Mouse (Mus musculus) midbrain, postnatal 0 days (tissue): Measurements from ENCODE around the gene Hypk. TPM values are rescaled to one million over a fixed set of nuclear protein-coding genes. Genes with fewer than 3 reads are reported as not detected.
"Not testable (repeated sequence)": the region's sequence is repeated elsewhere in the genome, so short reads cannot be mapped to it uniquely, and the experiment has no call there.

Experiments used
- ATAC-seq: fragments of 200-750 bp; cut with Nextera tagmentation; 2 replicates; pipeline ENCODE4 v1.8.0; 2017; ENCODE audit warnings: moderate number of reproducible peaks, mild to moderate bottlenecking, moderate TSS enrichment, moderate library complexity; ENCODE audit not compliant: low FRiP score
- DNase-seq: peaks from one replicate; pipeline ENCODE4 v3.0.0-alpha.2; 2015; ENCODE audit warnings: low spot score
- H3K27ac ChIP-seq: fragments of 300-500 bp; sonication (generic); 2 replicates; pipeline ENCODE4 v1.5.1; 2014; ENCODE audit warnings: low read depth, mild to moderate bottlenecking, low read length, mixed read lengths
- H3K27me3 ChIP-seq: fragments of 300-500 bp; sonication (generic); 2 replicates; pipeline ENCODE4 v1.6.1; 2014; ENCODE audit warnings: low read length, control low read depth, mixed read lengths; ENCODE audit not compliant: insufficient read depth
- H3K36me3 ChIP-seq: fragments of 300-500 bp; sonication (generic); 2 replicates; pipeline ENCODE4 v1.6.1; 2014; ENCODE audit warnings: low read length, control low read depth, mixed read lengths; ENCODE audit not compliant: insufficient read depth
- H3K4me1 ChIP-seq: fragments of 300-500 bp; sonication (generic); 2 replicates; pipeline ENCODE4 v1.6.1; 2014; ENCODE audit warnings: mild to moderate bottlenecking, control low read depth, antibody characterized with exemption, low read length, mixed read lengths; ENCODE audit not compliant: insufficient read depth
- H3K4me2 ChIP-seq: fragments of 300-500 bp; sonication (generic); 2 replicates; pipeline ENCODE4 v1.6.1; 2014; ENCODE audit warnings: low read depth, mild to moderate bottlenecking, low read length, mixed read lengths; ENCODE audit not compliant: poor library complexity, severe bottlenecking
- H3K4me3 ChIP-seq: fragments of 300-500 bp; sonication (generic); 2 replicates; pipeline ENCODE4 v1.5.1; 2014; ENCODE audit warnings: low read depth, mild to moderate bottlenecking, low read length, moderate library complexity
- H3K9ac ChIP-seq: fragments of 300-500 bp; sonication (generic); replicated peaks from 2 replicates; pipeline ENCODE4 v1.6.1; 2014; ENCODE audit warnings: mild to moderate bottlenecking, low read length, moderate library complexity, mixed read lengths; ENCODE audit not compliant: poor library complexity, severe bottlenecking
- H3K9me3 ChIP-seq: fragments of 300-500 bp; sonication (generic); 2 replicates; pipeline ENCODE4 v1.6.1; 2016; ENCODE audit warnings: low read length, control low read depth
- CTCF ChIP-seq: IDR thresholded peaks from 2 replicates; pipeline ENCODE4 v1.5.1; 2016; ENCODE audit warnings: antibody characterized with exemption, mild to moderate bottlenecking
- WGBS: fragments of 180-500 bp; shearing (Covaris S2); extraction: QIAGEN DNeasy Blood & Tissue Kit; methylation state at CpG from one replicate; pipeline ENCODE4 v1.1.7; 2014; 5-methylcytosine and 5-hydroxymethylcytosine counted together
- polyA plus RNA-seq: library from polyadenylated mRNA; unstranded; fragments of >200 nt; fragmentation: Nextera tagmentation; extraction: Ambion mirVana; gene quantifications from 2 replicates; pipeline ENCODE4 v1.2.1, GENCODE M21; 2015
- total RNA-seq: library from RNA; depleted of rRNA; stranded (reverse); fragments of >200 nt; gene quantifications from 2 replicates; pipeline ENCODE4 v1.2.3, GENCODE M21; 2014

The Hypk gene
- total and polyA plus RNA-seq, 2 experiments from 2014 or later, result 12.3 to 115 TPM

- Histone ChIP-seq H3K4me2 (no peak overlapping the region), H3K4me1 (no peaks in the 10 kb centered on the region), H3K9ac (no peak overlapping the region), H3K27me3 (no peaks in the 10 kb centered on the region), H3K36me3 (peaks cover 12% of the 10 kb centered on the region; the same call in 1 of the 2 replicates), H3K4me3 (no peak overlapping the region), H3K9me3 (no peaks in the 10 kb centered on the region), H3K27ac (no peak overlapping the region)
- DNase-seq, result no peak
- ATAC-seq, result no peak
- TF ChIP-seq CTCF, result no peak
- 75% methylated on average over 5 of the region's 5 CpGs for WGBS
These were observed 2.4 kb downstream of the Hypk start for GRCm38 (mm10) chr2:121455534-121455933.

GRCm38 (mm10) chr2:121456692-121457642 lies 3.9 kb downstream of the Hypk start, which contains the start of gene Serinc4:
Serinc4 (minus strand) TSS chr2:121456781.
- ATAC-seq (peak; percentile 90), DNase-seq (peak; percentile 87)
- Histone ChIP-seq H3K27ac (peak within 1 kb of the TSS; percentile 73), H3K36me3 (peaks cover 12% of the 10 kb centered on the region; the same call in 1 of the 2 replicates), H3K9ac (peak within 1 kb of the TSS; percentile 66), H3K4me2 (peak within 1 kb of the TSS; percentile 72), H3K9me3 (no peaks in the 10 kb centered on the region), H3K4me3 (peak within 1 kb of the TSS; percentile 76), H3K27me3 (no peaks in the 10 kb centered on the region), H3K4me1 (no peaks in the 10 kb centered on the region)
- 3% methylated on average over 41 of the region's 41 CpGs for WGBS
- no peak for TF ChIP-seq CTCF

DNA sequence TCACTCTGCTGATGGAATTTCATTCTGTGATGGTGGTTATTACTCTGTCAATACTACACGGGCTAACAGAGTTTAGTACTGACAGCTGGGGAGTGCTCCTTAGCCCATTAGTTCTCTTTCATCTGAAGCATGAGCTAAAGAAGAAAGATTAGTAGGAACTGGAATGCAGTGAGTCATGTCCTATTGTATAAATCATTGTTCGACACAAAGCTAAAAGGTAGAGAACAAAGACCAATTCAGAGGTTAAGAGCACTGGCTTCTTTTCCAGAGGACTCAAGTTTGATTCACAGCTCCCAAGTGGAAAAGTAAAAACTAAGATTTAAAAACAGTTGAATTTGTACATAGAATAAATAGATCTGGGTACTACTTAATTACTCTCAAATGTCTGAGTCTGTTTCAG lies 7.0 kb downstream of the Hypk start:
- no peak for TF ChIP-seq CTCF
- Histone ChIP-seq H3K4me2 (no peak overlapping the region), H3K9me3 (no peaks in the 10 kb centered on the region), H3K4me3 (no peak overlapping the region), H3K9ac (no peak overlapping the region), H3K27ac (no peak overlapping the region), H3K36me3 (no peaks in the 10 kb centered on the region), H3K4me1 (no peaks in the 10 kb centered on the region), H3K27me3 (no peaks in the 10 kb centered on the region)
- no peak for DNase-seq
- whole genome bisulfite sequencing, result 66% methylated on average over 2 of the region's 2 CpGs
- no peak for ATAC-seq

- not testable (repeated sequence) for DNase-seq, H3K4me2 ChIP-seq, H3K27me3 ChIP-seq, H3K27ac ChIP-seq, ATAC-seq, H3K4me3 ChIP-seq, H3K9ac ChIP-seq, H3K4me1 ChIP-seq, H3K36me3 ChIP-seq, H3K9me3 ChIP-seq
- WGBS, result 71% methylated on average over 1 of the region's 6 CpGs
These were observed 15.9 kb downstream of the Hypk start for GRCm38 (mm10) chr2:121468982-121469381.

- not testable (repeated sequence) for H3K4me2 ChIP-seq, H3K27me3 ChIP-seq, H3K27ac ChIP-seq, H3K4me1 ChIP-seq, H3K36me3 ChIP-seq, H3K9ac ChIP-seq, DNase-seq, H3K9me3 ChIP-seq, H3K4me3 ChIP-seq, ATAC-seq
- 93% methylated on average over 3 of the region's 3 CpGs for WGBS
These were observed 19.7 kb downstream of the Hypk start for GRCm38 (mm10) chr2:121472783-121473182.

- Histone ChIP-seq H3K27ac (0 out of 2 replicates have a peak within 1 kb of the TSS, but pooled peaks have one; percentile 47), H3K4me2 (peak within 1 kb of the TSS; percentile 57), H3K9ac (peak within 1 kb of the TSS; percentile 57; the same call in 1 of the 2 replicates), H3K4me3 (peak within 1 kb of the TSS; percentile 51)
- not testable (repeated sequence) for H3K9me3 ChIP-seq, H3K36me3 ChIP-seq, H3K4me1 ChIP-seq, H3K27me3 ChIP-seq
- DNase-seq, result peak; percentile 95
- WGBS, result 9% methylated on average over 35 of the region's 41 CpGs
- ATAC-seq, result peak; percentile 92
These were observed 20.4 kb downstream of the Hypk start, which contains the start of gene Mfap1b for GRCm38 (mm10) chr2:121473301-121474179. Mfap1b (minus strand) TSS chr2:121474067.
